Mouse (Mus musculus): ENCODE measurements around the gene Wfdc8.

- no peak for TF ChIP-seq CTCF (IDR thresholded peaks at IDR 0.05 in 2 of 3, conservative IDR thresholded peaks at IDR 0.05 in 1 of 3; ENCODE audit: control insufficient read depth in 1 of 3, insufficient read depth in 1 of 3, low read depth in 2 of 3, low read length in 3 of 3, poor library complexity in 1 of 3, severe bottlenecking in 1 of 3)
- no peak for TF ChIP-seq MAZ (IDR thresholded peaks at IDR 0.05; ENCODE audit: low read depth, low read length)
- TF ChIP-seq MAFK (IDR thresholded peaks at IDR 0.05; ENCODE audit: borderline replicate concordance, low read depth, low read length): no peak
- TF ChIP-seq JUND (IDR thresholded peaks at IDR 0.05; ENCODE audit: low read depth, low read length): no peak
- no peak for TF ChIP-seq EP300 (IDR thresholded peaks at IDR 0.05; ENCODE audit: low read depth in 1 of 2, low read length in 2 of 2)
- no peak for TF ChIP-seq CHD1 (IDR thresholded peaks at IDR 0.05; ENCODE audit: low read depth, low read length)
- no peak for TF ChIP-seq GATA1 (IDR thresholded peaks at IDR 0.05; ENCODE audit: low read depth, low read length)
- no peak for TF ChIP-seq POLR2A (IDR thresholded peaks at IDR 0.05; ENCODE audit: control insufficient read depth in 1 of 2, insufficient read depth in 1 of 2, low read depth in 1 of 2, low read length in 2 of 2, poor library complexity in 1 of 2)
- no peak for TF ChIP-seq SIN3A (IDR thresholded peaks at IDR 0.05; ENCODE audit: low read length)
- TF ChIP-seq MXI1 (IDR thresholded peaks at IDR 0.05; ENCODE audit: low read depth, low read length): no peak
- no peak for TF ChIP-seq UBTF (IDR thresholded peaks at IDR 0.05; ENCODE audit: borderline replicate concordance, insufficient read depth, low read depth, low read length)
- no peak for TF ChIP-seq KAT2A (conservative IDR thresholded peaks at IDR 0.05; ENCODE audit: low read depth, low read length)
- no peak for TF ChIP-seq NRF1 (IDR thresholded peaks at IDR 0.05; ENCODE audit: insufficient read depth, low read depth, low read length, poor library complexity, severe bottlenecking)
These were observed 64.1 kb downstream of the Wfdc8 start for GRCm38 (mm10) chr2:164549338-164549737.

All from MEL (cell line).